Mouse (Mus musculus) ES-E14 (cell line): ENCODE results near the gene Gm28551.

Experiments used
- CHD2 ChIP-seq: IDR thresholded peaks from 2 replicates; pipeline ENCODE4 v1.6.1; 2014; ENCODE audit warnings: mild to moderate bottlenecking, low read depth, low read length, inconsistent platforms
- HCFC1 ChIP-seq: IDR thresholded peaks from 2 replicates; pipeline ENCODE4 v1.6.1; 2012; ENCODE audit warnings: low read length, inconsistent platforms, borderline replicate concordance; ENCODE audit not compliant: insufficient read depth
- MAFK ChIP-seq: IDR thresholded peaks from 2 replicates; pipeline ENCODE4 v1.6.1; 2014; ENCODE audit warnings: mild to moderate bottlenecking, low read depth, low read length, inconsistent platforms; ENCODE audit not compliant: insufficient read depth

DNA sequence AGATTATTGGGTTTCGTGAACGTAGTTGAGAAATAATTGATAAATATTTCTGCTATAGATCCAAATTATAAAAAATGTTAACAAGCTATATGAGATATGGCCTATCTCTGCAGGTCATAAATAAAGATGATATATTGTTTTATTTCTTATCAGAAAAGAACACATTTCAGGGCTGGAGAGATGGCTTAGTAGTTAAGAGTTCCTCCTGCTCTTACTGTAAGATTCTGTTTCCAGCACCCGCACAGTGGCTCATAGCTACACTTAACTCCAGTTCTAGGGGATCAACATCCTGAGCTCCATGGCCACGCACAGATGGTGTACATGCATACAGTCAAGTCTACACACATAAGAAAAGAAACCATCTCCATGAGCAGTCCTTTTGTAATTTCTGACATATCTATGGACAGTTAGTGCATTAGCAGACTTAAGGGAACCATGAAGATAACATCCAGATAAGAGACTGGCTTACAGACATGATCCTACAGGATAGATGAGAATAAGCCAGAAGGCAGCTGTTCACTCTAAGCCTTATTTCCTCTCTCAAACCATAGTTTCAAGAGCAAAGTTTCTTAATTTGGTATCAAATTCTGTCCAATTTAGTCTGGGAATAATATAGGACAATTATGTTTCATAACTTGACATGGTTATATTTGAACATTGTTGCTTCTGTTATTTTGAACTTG lies 30.7 kb downstream of the Gm28551 start:
- TF ChIP-seq MAFK: no peak
- TF ChIP-seq HCFC1: no peak
- no peak for TF ChIP-seq CHD2
